Mouse (Mus musculus) limb, embryonic 13.5 days (tissue): ENCODE results near the gene Gm7356. TPM values are rescaled to one million over a fixed set of nuclear protein-coding genes. Genes with fewer than 3 reads are reported as not detected.

Source experiments
- polyA plus RNA-seq: library from polyadenylated mRNA; unstranded; fragments of >200 nt; fragmentation: Nextera tagmentation; extraction: Ambion mirVana; gene quantifications from 2 replicates; pipeline ENCODE4 v1.2.1, GENCODE M21; 2015

The Gm7356 gene
- polyA plus RNA-seq, 1 experiment from 2014 or later: not detected

Other genes starting within 250 kb of the Gm7356 start
- gene Afdn, start 243.2 kb downstream of the Gm7356 start, polyA plus RNA-seq: 56.5 and 60.2 TPM in 2 replicates
- 5.4 and 5.6 TPM in 2 replicates for gene Tcte2, start 241.9 kb downstream of the Gm7356 start, polyA plus RNA-seq
- not detected in 2 replicates for gene Gm7168, start 55.3 kb downstream of the Gm7356 start, polyA plus RNA-seq
- gene Gm7358, start 55.8 kb upstream of the Gm7356 start, polyA plus RNA-seq: not detected in 2 replicates
- gene Dact2, start 200.6 kb upstream of the Gm7356 start, polyA plus RNA-seq: 0.70 and 1.0 TPM in 2 replicates